Mouse (Mus musculus) liver, embryonic 15.5 days (tissue): ENCODE measurements at regions not wholly inside any gene's neighbourhood (a gene's known extent, or its start where the extent isn't known, plus 50 kb on each side); places are given as distances from the start of the nearest gene placed in this dataset.
A peak's percentile ranks its signal among the peaks of the same experiment; 100 is the strongest.
"Not testable (repeated sequence)": the region's sequence is repeated elsewhere in the genome, so short reads cannot be mapped to it uniquely, and the experiment has no call there.

Experiments used
- ATAC-seq: fragments of 200-750 bp; cut with Nextera tagmentation; 2 replicates; pipeline ENCODE4 v1.8.0; 2017; ENCODE audit warnings: moderate number of reproducible peaks, mild to moderate bottlenecking, moderate library complexity; ENCODE audit not compliant: insufficient read depth
- H3K27ac ChIP-seq: fragments of 300-500 bp; sonication (generic); replicated peaks from 2 replicates; pipeline ENCODE4 v1.5.1; 2015; ENCODE audit warnings: mild to moderate bottlenecking, inconsistent platforms
- H3K27me3 ChIP-seq: fragments of 300-500 bp; sonication (generic); 2 replicates; pipeline ENCODE4 v1.6.1; 2015; ENCODE audit warnings: mild to moderate bottlenecking, inconsistent platforms
- H3K36me3 ChIP-seq: fragments of 300-500 bp; sonication (generic); replicated peaks from 2 replicates; pipeline ENCODE4 v1.6.1; 2015; ENCODE audit warnings: moderate library complexity, mild to moderate bottlenecking, inconsistent platforms
- H3K4me1 ChIP-seq: fragments of 300-500 bp; sonication (generic); replicated peaks from 2 replicates; pipeline ENCODE4 v1.6.1; 2015; ENCODE audit warnings: inconsistent platforms
- H3K4me2 ChIP-seq: fragments of 300-500 bp; sonication (generic); 2 replicates; pipeline ENCODE4 v1.6.1; 2015; ENCODE audit warnings: moderate library complexity, mild to moderate bottlenecking, inconsistent platforms
- H3K4me3 ChIP-seq: fragments of 300-500 bp; sonication (generic); replicated peaks from 2 replicates; pipeline ENCODE4 v1.5.1; 2015; ENCODE audit warnings: mild to moderate bottlenecking, inconsistent platforms
- H3K9ac ChIP-seq: fragments of 300-500 bp; sonication (generic); 2 replicates; pipeline ENCODE4 v1.6.1; 2015; ENCODE audit warnings: moderate library complexity, mild to moderate bottlenecking, inconsistent platforms
- H3K9me3 ChIP-seq: fragments of 300-500 bp; sonication (generic); replicated peaks from 2 replicates; pipeline ENCODE4 v1.6.1; 2016; ENCODE audit warnings: inconsistent platforms
- WGBS: fragments of 180-500 bp; shearing (Covaris S2); methylation state at CpG from one replicate; pipeline ENCODE4 v1.1.7; 2015; ENCODE audit warnings: mixed read lengths; ENCODE audit not compliant: insufficient replicate concordance; 5-methylcytosine and 5-hydroxymethylcytosine counted together

DNA sequence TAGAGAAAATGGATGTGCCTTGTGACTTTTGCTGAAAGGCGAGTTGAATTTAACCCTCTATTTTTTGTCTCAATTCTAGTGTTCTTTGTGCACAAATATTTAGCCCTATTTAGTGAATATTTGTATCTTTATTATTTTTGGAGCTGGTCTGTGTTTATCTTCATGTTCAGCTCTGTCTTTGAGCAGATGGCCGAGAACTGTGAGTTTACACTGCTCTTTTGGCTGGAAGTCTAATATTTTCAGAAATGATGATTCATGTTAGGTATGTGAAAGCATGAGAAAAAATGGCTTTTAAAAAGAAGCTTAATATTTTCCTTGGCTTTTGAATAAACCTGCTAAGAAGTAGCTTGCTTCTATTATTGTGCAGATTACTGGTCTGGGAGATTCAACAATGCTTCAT, 505.4 kb downstream of the Sema5a start:
- no peak for ATAC-seq
- Histone ChIP-seq H3K36me3 (no peaks in the 10 kb centered on the region), H3K4me1 (no peaks in the 10 kb centered on the region), H3K4me2 (no peak overlapping the region), H3K4me3 (no peak overlapping the region), H3K27me3 (no peaks in the 10 kb centered on the region), H3K9ac (no peak overlapping the region), H3K9me3 (no peaks in the 10 kb centered on the region), H3K27ac (no peak overlapping the region)
- WGBS: 60% methylated on average over 2 of the region's 2 CpGs

DNA sequence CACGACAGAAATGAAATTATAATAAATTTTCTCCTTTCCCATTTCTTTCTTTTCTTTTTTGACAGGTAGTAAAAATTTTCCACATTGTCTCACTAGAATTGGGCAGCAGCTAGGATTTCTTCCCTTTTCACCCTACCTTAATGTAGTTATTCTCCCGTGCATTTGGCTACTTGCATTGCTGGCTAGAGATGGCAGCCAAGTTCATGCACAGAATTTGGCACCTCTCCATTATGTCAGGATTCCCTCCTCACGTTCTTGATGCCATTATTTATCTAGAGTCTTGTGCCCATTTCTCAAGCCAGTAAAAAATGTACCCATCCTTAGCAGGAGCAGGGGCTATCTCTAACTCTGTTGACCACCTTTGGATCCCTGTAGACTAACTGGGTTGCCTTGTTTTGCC, 507.4 kb downstream of the Sema5a start:
- H3K4me3 ChIP-seq: no peak overlapping the region
- no peaks in the 10 kb centered on the region for H3K36me3 ChIP-seq
- H3K27me3 ChIP-seq: no peaks in the 10 kb centered on the region
- WGBS: 39% methylated on average over 3 of the region's 3 CpGs
- no peak for ATAC-seq
- no peak overlapping the region for H3K27ac ChIP-seq
- no peak overlapping the region for H3K4me2 ChIP-seq
- no peak overlapping the region for H3K9ac ChIP-seq
- H3K9me3 ChIP-seq: no peaks in the 10 kb centered on the region
- no peaks in the 10 kb centered on the region for H3K4me1 ChIP-seq

DNA sequence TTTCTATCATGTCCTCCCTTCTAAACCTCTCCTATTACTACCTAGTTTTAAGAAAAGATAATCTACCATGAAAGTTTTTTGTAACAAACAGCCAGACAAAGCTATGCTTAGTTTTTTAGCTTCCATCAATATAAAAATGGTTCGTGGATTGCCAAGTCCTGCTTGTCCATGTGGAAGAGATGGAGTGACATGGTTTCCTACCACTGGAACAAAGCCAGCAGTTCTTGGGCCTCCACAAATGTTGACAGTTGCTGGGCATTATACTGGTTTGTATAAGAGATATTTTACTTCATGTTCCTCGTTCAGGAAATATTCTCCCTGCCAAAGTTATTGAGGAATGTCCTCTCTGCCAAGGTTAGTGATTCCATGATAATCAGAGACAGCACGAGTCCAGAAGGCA, 515.5 kb downstream of the Sema5a start:
- Histone ChIP-seq H3K4me1 (no peaks in the 10 kb centered on the region), H3K36me3 (no peaks in the 10 kb centered on the region), H3K4me2 (no peak overlapping the region), H3K9me3 (no peaks in the 10 kb centered on the region), H3K9ac (no peak overlapping the region), H3K27ac (no peak overlapping the region), H3K27me3 (no peaks in the 10 kb centered on the region), H3K4me3 (no peak overlapping the region)
- no peak for ATAC-seq
- WGBS: 40% methylated on average over 3 of the region's 3 CpGs

DNA sequence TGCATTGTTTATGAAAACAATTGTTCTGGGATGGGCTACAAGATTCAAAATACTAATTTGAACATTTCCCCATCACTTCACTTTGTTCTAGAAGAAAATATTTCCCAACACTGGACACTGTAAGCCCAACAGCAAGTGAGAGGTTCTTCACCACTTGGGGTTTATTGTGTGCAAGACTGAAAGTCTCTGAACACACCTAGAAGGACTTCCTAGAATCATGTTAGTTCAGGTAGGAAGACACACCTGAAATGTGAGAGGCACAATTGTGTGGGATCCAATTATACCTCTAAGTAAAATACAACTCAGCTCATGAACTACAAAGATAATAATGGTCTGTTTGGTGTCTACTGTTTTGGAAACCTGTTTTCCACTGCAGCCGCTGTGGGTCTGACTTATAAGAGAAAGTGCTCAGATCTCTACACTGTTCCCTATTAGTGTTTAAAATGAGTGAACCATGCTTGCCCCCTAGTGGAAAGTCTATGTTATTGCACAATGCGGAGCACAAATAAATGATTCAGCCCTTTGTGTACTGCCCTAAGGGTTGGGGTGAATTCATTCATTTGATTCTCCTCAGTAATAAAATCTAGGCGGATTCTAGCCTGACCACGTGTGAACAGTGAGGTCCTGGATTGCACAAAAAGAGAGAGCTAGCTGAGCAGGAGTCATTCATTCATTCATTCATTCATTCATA, 521.5 kb downstream of the Sema5a start:
- no peak for ATAC-seq

DNA sequence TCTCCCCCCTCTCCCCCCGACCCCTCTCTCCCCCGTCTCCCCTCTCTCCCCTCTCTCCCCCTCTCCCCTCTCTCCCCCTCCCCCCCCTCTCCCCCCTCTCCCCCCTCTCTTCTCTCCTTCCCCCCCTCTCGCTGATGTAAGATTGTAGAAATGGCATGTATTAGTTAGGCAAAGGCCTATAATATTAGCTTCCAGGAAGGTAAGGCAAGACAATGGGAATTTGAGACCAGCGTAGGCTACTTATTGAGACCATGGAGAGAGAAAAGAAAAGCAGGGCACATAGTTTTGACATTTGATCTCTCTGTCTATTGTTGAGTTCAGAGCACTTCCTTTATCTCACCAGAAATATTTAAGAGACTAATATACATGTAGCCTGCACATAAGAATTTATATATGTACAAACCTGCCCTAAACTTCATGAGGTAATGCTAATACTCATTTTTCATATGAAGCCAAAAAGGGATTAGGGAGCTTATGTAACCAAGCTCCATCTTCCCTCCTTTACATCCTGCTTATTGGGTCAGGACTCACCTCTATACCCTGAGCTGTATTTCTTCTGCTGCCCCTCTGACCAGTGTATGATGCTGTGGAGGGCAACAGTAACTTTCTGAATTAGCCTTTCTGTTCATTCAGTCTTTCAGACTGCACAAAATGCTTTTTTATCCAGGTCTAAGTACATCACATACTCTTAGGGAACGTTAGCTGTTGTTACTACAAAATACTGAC, 522.3 kb downstream of the Sema5a start:
- no peaks in the 10 kb centered on the region for H3K36me3 ChIP-seq
- H3K27ac ChIP-seq: no peak overlapping the region
- 25% methylated on average over 4 of the region's 5 CpGs for WGBS
- no peak overlapping the region for H3K9ac ChIP-seq
- no peaks in the 10 kb centered on the region for H3K27me3 ChIP-seq
- no peaks in the 10 kb centered on the region for H3K9me3 ChIP-seq
- no peaks in the 10 kb centered on the region for H3K4me1 ChIP-seq
- no peak for ATAC-seq
- H3K4me3 ChIP-seq: no peak overlapping the region
- no peak overlapping the region for H3K4me2 ChIP-seq

More for the DNA sequence above, 521.5 kb downstream of the Sema5a start:
- H3K9me3 ChIP-seq: no peaks in the 10 kb centered on the region
- no peak overlapping the region for H3K9ac ChIP-seq
- no peaks in the 10 kb centered on the region for H3K4me1 ChIP-seq
- no peaks in the 10 kb centered on the region for H3K36me3 ChIP-seq
- no peak overlapping the region for H3K4me3 ChIP-seq
- H3K4me2 ChIP-seq: no peak overlapping the region
- 6% methylated on average over 4 of the region's 4 CpGs for WGBS
- H3K27ac ChIP-seq: no peak overlapping the region
- H3K27me3 ChIP-seq: no peaks in the 10 kb centered on the region

DNA sequence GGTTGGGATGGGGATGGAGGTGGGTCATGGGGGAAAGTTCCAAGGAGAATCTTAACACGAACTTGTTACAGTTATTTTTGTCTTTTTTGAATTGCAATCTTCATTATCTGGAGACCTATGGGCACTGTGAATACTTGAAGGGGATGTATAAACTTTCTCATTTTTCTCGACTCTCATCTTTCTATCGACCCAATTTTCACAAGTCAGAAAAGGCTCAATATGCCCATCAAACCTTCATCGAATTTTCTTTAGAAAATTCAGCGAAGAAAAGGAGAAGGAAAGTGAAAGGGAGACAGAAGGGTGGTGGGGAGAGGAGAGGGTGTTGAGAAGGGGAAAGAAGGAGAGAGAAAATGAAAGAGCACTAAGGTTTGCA, 533.6 kb downstream of the Sema5a start:
- H3K4me2 ChIP-seq, H3K27me3 ChIP-seq, ATAC-seq, H3K9ac ChIP-seq, H3K27ac ChIP-seq, H3K9me3 ChIP-seq, H3K4me3 ChIP-seq, H3K36me3 ChIP-seq, H3K4me1 ChIP-seq: not testable (repeated sequence)
- 18% methylated on average over 5 of the region's 5 CpGs for WGBS

DNA sequence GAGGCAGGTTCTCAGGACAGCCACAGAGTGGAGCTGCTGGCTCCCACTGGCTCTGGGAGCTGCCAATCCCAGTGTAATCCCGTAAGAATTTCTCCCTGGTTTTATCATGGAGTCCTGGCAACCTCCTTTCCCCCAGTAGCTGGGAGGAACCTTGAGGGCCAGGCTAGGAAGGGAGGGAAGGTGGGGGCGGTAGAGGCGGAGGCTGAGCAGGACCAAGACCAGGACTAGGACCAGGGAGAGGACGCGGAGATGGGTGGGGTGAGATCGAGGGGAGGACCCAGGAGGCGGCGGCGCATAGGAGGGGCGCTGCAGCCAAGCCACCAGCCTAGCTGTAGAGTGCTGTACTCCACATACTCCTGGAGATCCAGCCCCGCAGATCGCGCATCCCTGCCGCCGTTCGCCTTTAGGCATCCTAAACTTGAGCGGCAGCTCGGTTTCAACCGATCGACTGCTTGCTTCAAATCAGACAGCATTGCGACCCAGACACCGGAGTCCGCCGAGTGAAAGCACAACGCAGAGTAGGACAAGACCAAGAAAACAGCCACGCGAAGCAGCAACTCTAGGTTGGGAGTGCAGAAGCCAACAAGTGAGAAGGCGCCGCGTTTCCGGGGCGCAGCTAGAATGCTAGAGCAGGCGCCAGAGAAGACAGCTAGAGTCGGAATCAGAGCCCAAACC, 534.1 kb downstream of the Sema5a start:
- not testable (repeated sequence) for H3K4me1 ChIP-seq, H3K9ac ChIP-seq, H3K36me3 ChIP-seq, H3K27ac ChIP-seq, H3K27me3 ChIP-seq, H3K9me3 ChIP-seq
- peak; percentile 63; the same call in 1 of the 2 replicates for ATAC-seq
- H3K4me2 ChIP-seq: peak overlapping the region; percentile 51
- peak overlapping the region; percentile 39 for H3K4me3 ChIP-seq
- WGBS: under 1% methylated on average over 33 of the region's 34 CpGs

DNA sequence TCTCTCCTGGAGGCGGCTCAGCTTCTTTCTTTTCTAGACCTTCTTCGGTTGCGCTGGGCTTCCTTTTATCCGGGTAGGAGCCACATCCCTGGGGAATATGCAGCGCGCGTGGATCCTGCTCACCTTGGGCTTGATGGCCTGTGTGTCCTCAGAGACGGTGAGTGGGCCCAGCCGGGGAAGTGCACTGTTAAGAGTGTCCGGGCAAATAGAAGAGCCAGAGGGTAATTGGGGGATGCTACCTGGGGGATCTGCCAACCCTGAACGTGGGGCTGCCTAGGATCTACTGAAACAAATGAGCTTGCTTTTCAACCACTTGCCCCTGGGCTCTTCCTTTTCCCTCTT, 534.6 kb downstream of the Sema5a start:
- H3K27me3 ChIP-seq, ATAC-seq, H3K9me3 ChIP-seq, H3K9ac ChIP-seq, H3K36me3 ChIP-seq, H3K27ac ChIP-seq, H3K4me1 ChIP-seq: not testable (repeated sequence)
- peak overlapping the region; percentile 51 for H3K4me2 ChIP-seq
- peak overlapping the region; percentile 39 for H3K4me3 ChIP-seq
- WGBS: 8% methylated on average over 11 of the region's 11 CpGs

DNA sequence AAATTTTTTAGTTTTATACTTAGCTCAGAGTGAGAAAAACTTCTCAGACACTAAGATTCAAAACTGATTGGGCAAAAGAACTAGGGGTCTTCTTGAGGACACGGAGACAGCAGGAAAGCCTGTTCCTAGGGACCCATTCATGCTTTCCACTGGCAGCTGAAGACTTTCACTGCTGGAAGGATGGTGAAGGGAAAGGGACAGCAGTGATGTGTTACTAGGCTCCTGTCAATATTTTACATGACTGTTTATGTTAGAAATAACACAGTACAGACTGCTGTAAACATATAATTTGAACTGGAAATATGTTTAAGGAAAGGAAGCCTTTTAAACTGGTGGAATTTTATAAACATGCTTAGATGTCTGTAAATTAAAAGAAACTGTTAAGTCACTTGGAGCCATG, 537.0 kb downstream of the Sema5a start:
- H3K27me3 ChIP-seq, H3K4me1 ChIP-seq, H3K4me2 ChIP-seq, H3K4me3 ChIP-seq, H3K9me3 ChIP-seq, ATAC-seq, H3K9ac ChIP-seq, H3K27ac ChIP-seq, H3K36me3 ChIP-seq: not testable (repeated sequence)
- WGBS: 35% methylated on average over 1 of the region's 1 CpGs

DNA sequence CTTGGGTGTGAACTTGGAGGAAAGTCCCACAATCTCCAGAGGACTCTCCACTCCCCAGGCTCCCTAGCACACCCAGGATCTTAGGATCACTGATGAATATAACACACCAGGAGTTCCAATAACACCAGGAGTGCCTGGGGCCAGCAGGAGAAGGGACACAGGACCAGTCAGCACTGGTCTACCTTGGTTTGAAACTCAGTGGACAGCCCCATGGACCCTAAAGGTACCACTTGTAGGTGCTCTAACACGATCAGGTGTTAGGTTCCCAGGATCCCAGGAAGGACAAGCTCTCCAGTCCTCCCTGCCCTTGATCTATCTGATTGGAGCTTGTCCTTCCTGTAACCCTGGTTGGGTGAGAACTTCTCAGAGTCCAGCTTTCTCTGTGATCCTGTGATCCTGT, 554.6 kb downstream of the Sema5a start:
- Histone ChIP-seq H3K36me3 (no peaks in the 10 kb centered on the region), H3K27ac (no peak overlapping the region), H3K27me3 (no peaks in the 10 kb centered on the region), H3K4me1 (no peaks in the 10 kb centered on the region), H3K4me2 (no peak overlapping the region), H3K4me3 (no peak overlapping the region), H3K9ac (no peak overlapping the region), H3K9me3 (no peaks in the 10 kb centered on the region; the same call in 1 of the 2 replicates)
- WGBS: 63% methylated on average over 1 of the region's 1 CpGs
- ATAC-seq: no peak

DNA sequence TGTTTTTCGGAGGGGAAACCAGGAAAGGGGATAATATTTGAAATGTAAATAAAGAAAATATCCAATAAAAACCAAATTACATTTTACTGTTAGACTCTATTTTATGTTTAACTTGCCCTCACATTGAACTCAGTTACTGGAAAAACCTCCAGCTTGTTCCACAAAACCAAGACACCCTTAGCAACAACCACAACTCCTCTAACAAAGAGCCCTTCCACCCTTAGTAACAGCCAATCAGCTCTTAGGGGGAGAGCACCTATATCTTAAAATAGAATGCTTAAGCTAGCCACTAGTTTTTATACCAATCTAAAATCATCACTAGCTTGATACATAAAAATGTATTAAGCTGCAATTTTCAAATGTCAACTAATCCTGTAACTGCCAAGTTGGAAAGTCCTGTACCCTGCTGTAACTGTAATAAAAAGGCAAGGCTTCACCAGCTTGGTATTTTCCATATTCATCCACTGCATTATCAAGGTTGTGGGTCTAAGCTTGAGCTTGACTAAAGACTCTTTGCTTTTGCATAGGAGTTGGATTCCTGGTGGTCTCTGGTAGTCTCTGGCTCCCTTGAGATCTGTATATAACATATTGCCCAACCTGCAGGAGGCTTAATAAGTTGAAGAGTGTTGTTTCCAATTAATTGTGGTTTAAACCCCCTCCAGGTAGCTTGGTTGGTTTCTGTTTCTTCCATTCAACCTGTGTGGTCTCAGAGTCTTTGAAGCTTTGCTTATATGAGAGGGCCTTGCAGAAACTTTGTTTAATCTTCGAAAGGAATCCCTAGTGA, 566.4 kb downstream of the Sema5a start:
- Histone ChIP-seq H3K9ac (no peak overlapping the region), H3K27ac (no peak overlapping the region), H3K36me3 (no peaks in the 10 kb centered on the region), H3K27me3 (no peaks in the 10 kb centered on the region), H3K9me3 (no peaks in the 10 kb centered on the region), H3K4me2 (no peak overlapping the region), H3K4me1 (no peaks in the 10 kb centered on the region), H3K4me3 (no peak overlapping the region)
- 46% methylated on average over 2 of the region's 2 CpGs for WGBS
- no peak for ATAC-seq
